Mouse (Mus musculus) embryonic stem cell, embryonic (primary cell): ENCODE data around the gene Aurkb.

Experiments used
- CTCF ChIA-PET, 4 experiments: fragments of 300-600 bp in 2 of 4; fragments of 350-600 bp in 2 of 4; sonication (Branson Sonifier 250); formaldehyde crosslinking; loops; one replicate each; lab custom pipeline; 2022; ENCODE audit warnings: inconsistent platforms in 2 of 4; lab: Charles Lee
- POLR2A ChIA-PET, 4 experiments: fragments of 300-600 bp in 2 of 4; fragments of 350-600 bp in 2 of 4; sonication (Branson Sonifier 250); formaldehyde crosslinking; loops; one replicate each; lab custom pipeline; 2022; ENCODE audit warnings: antibody characterized with exemption in 4 of 4, inconsistent platforms in 1 of 4; lab: Charles Lee

Gene Aurkb

GRCm38 (mm10) chr11:69090367-69090766 is 44.9 kb downstream of the Aurkb start:
- POLR2A ChIA-PET: interaction anchor here in 3 of 4 experiments (0.9 to 19.7 kb wide), 5 partner anchors 14 to 508 kb away, joined by 3 to 547 read pairs (median 269); partner anchors contain the start of genes Tmem107 (in 3 of the 3), 9130213A22Rik (in 1 of the 3) and Hes7 (in 1 of the 3)
- CTCF ChIA-PET: interaction anchor here in 1 of 4 experiments (1.3 kb wide), 1 partner anchor 43 kb away, joined by 3 read pairs; no protein-coding TSS in a partner anchor

GRCm38 (mm10) chr11:69091566-69092385 is 46.3 kb downstream of the Aurkb start:
- ChIA-PET POLR2A (interaction anchor here (0.7 to 19.7 kb wide), 15 partner anchors 8 to 67 kb away, joined by 3 to 547 read pairs (median 5); partner anchors contain the start of genes Tmem107 (in 3 of the 4), 9130213A22Rik (in 2 of the 4), Borcs6 (in 1 of the 4) and Hes7 (in 1 of the 4)), CTCF (interaction anchor here (0.5 to 3.0 kb wide), 19 partner anchors 10 to 231 kb away, joined by 3 to 14 read pairs (median 4); partner anchors contain the start of gene 9130213A22Rik (in 1 of the 4))

GRCm38 (mm10) chr11:69092386-69092751 is 46.9 kb downstream of the Aurkb start:
- ChIA-PET POLR2A (interaction anchor here (0.6 to 19.7 kb wide), 16 partner anchors 10 to 64 kb away, joined by 3 to 547 read pairs (median 5); partner anchors contain the start of genes Tmem107 (in 3 of the 4), 9130213A22Rik (in 2 of the 4), Borcs6 (in 1 of the 4) and Hes7 (in 1 of the 4)), CTCF (interaction anchor here (0.5 to 3.0 kb wide), 22 partner anchors 9 to 367 kb away, joined by 3 to 14 read pairs (median 4); partner anchors contain the start of genes 9130213A22Rik (in 1 of the 4) and Slc25a35 (in 1 of the 4))

- POLR2A ChIA-PET: interaction anchor here (0.6 to 19.7 kb wide), 20 partner anchors 8 to 64 kb away, joined by 3 to 547 read pairs (median 4); partner anchors contain the start of genes Tmem107 (in 3 of the 4), 9130213A22Rik (in 2 of the 4), Borcs6 (in 1 of the 4) and Hes7 (in 1 of the 4)
- CTCF ChIA-PET: interaction anchor here (0.6 to 3.0 kb wide), 21 partner anchors 8 to 366 kb away, joined by 3 to 14 read pairs (median 4); partner anchors contain the start of genes 9130213A22Rik (in 1 of the 4), Borcs6 (in 1 of the 4) and Slc25a35 (in 1 of the 4)
Observed at GRCm38 (mm10) chr11:69092871-69093270, 47.4 kb downstream of the Aurkb start.

- CTCF ChIA-PET: interaction anchor here in 3 of 4 experiments (0.6 to 3.0 kb wide), 11 partner anchors 13 to 918 kb away, joined by 3 to 14 read pairs (median 7); partner anchors contain the start of genes Borcs6 (in 1 of the 3) and Slc25a35 (in 1 of the 3)
Observed at GRCm38 (mm10) chr11:69093856-69094255, 48.4 kb downstream of the Aurkb start.

GRCm38 (mm10) chr11:69094697-69095429 is 49.4 kb downstream of the Aurkb start, which contains the start of gene Per1:
TSS of gene Per1 (plus strand) at chr11:69095217.
- ChIA-PET POLR2A (interaction anchor here (0.6 to 19.7 kb wide), 58 partner anchors 8 to 1574 kb away, joined by 3 to 547 read pairs (median 5); partner anchors contain the start of genes Tmem107 (in 3 of the 4), 9130213A22Rik (in 2 of the 4), Borcs6 (in 2 of the 4) and Trp53 (in 2 of the 4)), CTCF (interaction anchor here in 3 of 4 experiments (0.6 to 2.0 kb wide), 14 partner anchors 12 to 538 kb away, joined by 3 to 13 read pairs (median 4); partner anchors contain the start of genes Fxr2 (in 1 of the 3) and Hes7 (in 1 of the 3))

More at GRCm38 (mm10) chr11:69093856-69094255, 48.4 kb downstream of the Aurkb start:
- POLR2A ChIA-PET: interaction anchor here (0.8 to 19.7 kb wide), 30 partner anchors 9 to 241 kb away, joined by 3 to 547 read pairs (median 8); partner anchors contain the start of genes Tmem107 (in 3 of the 4), 9130213A22Rik (in 2 of the 4), Borcs6 (in 2 of the 4) and Cntrob (in 1 of the 4)

- CTCF ChIA-PET: interaction anchor here (0.6 to 2.0 kb wide), 11 partner anchors 11 to 1076 kb away, joined by 3 to 13 read pairs (median 4); partner anchors contain the start of genes Fxr2 (in 1 of the 4) and Hes7 (in 1 of the 4)
Observed at GRCm38 (mm10) chr11:69095511-69096231, 50.2 kb downstream of the Aurkb start.

GRCm38 (mm10) chr11:69096360-69096986 is 51.0 kb downstream of the Aurkb start:
- CTCF ChIA-PET: interaction anchor here in 2 of 4 experiments (0.6 to 0.8 kb wide), 2 partner anchors 16 to 85 kb away, joined by 3 read pairs; no protein-coding TSS in a partner anchor
- POLR2A ChIA-PET: interaction anchor here in 3 of 4 experiments (0.7 to 19.7 kb wide), 24 partner anchors 9 to 781 kb away, joined by 3 to 547 read pairs (median 10); partner anchors contain the start of genes Tmem107 (in 3 of the 3), Borcs6 (in 2 of the 3), Hes7 (in 2 of the 3) and 9130213A22Rik (in 1 of the 3)

More at GRCm38 (mm10) chr11:69095511-69096231, 50.2 kb downstream of the Aurkb start:
- POLR2A ChIA-PET: interaction anchor here (0.6 to 19.7 kb wide), 49 partner anchors 8 to 906 kb away, joined by 3 to 547 read pairs (median 7); partner anchors contain the start of genes Tmem107 (in 3 of the 4), 9130213A22Rik (in 2 of the 4), Trp53 (in 2 of the 4) and Wrap53 (in 2 of the 4)

- ChIA-PET POLR2A (interaction anchor here in 3 of 4 experiments (0.6 to 19.7 kb wide), 34 partner anchors 10 to 781 kb away, joined by 3 to 547 read pairs (median 4); partner anchors contain the start of genes Tmem107 (in 3 of the 3), Borcs6 (in 2 of the 3), Hes7 (in 2 of the 3) and 9130213A22Rik (in 1 of the 3)), CTCF (interaction anchor here in 1 of 4 experiments (0.6 to 0.8 kb wide), 3 partner anchors 17 to 84 kb away, joined by 3 read pairs; no protein-coding TSS in a partner anchor)
Observed at GRCm38 (mm10) chr11:69096987-69097900, 51.8 kb downstream of the Aurkb start.

GRCm38 (mm10) chr11:69098039-69098761 is 52.8 kb downstream of the Aurkb start:
- CTCF ChIA-PET: interaction anchor here in 1 of 4 experiments (0.6 to 2.3 kb wide), 5 partner anchors 8 to 31 kb away, joined by 3 to 15 read pairs (median 3); no protein-coding TSS in a partner anchor
- POLR2A ChIA-PET: interaction anchor here (0.6 to 19.7 kb wide), 44 partner anchors 10 to 1775 kb away, joined by 3 to 547 read pairs (median 4); partner anchors contain the start of genes Tmem107 (in 3 of the 4), Borcs6 (in 2 of the 4), Hes7 (in 2 of the 4) and 9130213A22Rik (in 1 of the 4)

- CTCF ChIA-PET: interaction anchor here in 1 of 4 experiments (0.6 to 2.3 kb wide), 5 partner anchors 8 to 32 kb away, joined by 3 to 15 read pairs (median 3); no protein-coding TSS in a partner anchor
- POLR2A ChIA-PET: interaction anchor here (0.5 to 19.7 kb wide), 29 partner anchors 10 to 1774 kb away, joined by 3 to 417 read pairs (median 5); partner anchors contain the start of genes Tmem107 (in 3 of the 4), Borcs6 (in 2 of the 4), 9130213A22Rik (in 1 of the 4) and Aloxe3 (in 1 of the 4)
Observed at GRCm38 (mm10) chr11:69098762-69099091, 53.3 kb downstream of the Aurkb start.

GRCm38 (mm10) chr11:69099177-69099914 is 53.9 kb downstream of the Aurkb start:
- ChIA-PET POLR2A (interaction anchor here (0.5 to 19.7 kb wide), 45 partner anchors 8 to 442 kb away, joined by 3 to 417 read pairs (median 4); partner anchors contain the start of genes Tmem107 (in 3 of the 4), Borcs6 (in 2 of the 4), 9130213A22Rik (in 1 of the 4) and Aloxe3 (in 1 of the 4)), CTCF (interaction anchor here in 1 of 4 experiments (0.6 to 2.3 kb wide), 7 partner anchors 7 to 195 kb away, joined by 3 to 15 read pairs (median 3); no protein-coding TSS in a partner anchor)
